Mouse (Mus musculus) heart, postnatal 10 days (tissue): ENCODE measurements at regions not wholly inside any gene's neighbourhood (a gene's known extent, or its start where the extent isn't known, plus 50 kb on each side); places are given as distances from the start of the nearest gene placed in this dataset.
A peak's percentile ranks its signal among the peaks of the same experiment; 100 is the strongest.

Experiments
- DNase-seq, 2 experiments: peaks; one replicate each; pipeline ENCODE4 v3.0.0; 2021
- intact Hi-C: fragments of 180-260 bp; cut with DNase I; formaldehyde crosslinking; loops from one replicate; pipeline ENCODE4 v1.15.1; 2025

- DNase-seq, result no peak
- intact Hi-C loops, result no loop called here
Measured at GRCm38 (mm10) chr1:69470614-69471250, 216.3 kb downstream of the Ikzf2 start.

- intact Hi-C loops, result no loop called here
- no peak for DNase-seq
Measured at GRCm38 (mm10) chr1:69469158-69469901, 217.7 kb downstream of the Ikzf2 start.

GRCm38 (mm10) chr1:69466534-69467275 is 220.3 kb downstream of the Ikzf2 start:
- intact Hi-C loops, result no loop called here
- peak in 1 of 2 experiments; percentile 11 for DNase-seq

GRCm38 (mm10) chr1:69461191-69461590 is 225.9 kb downstream of the Ikzf2 start:
- DNase-seq, result no peak
- intact Hi-C loops, result no loop called here

- DNase-seq, result no peak
Measured at GRCm38 (mm10) chr1:69459899-69460298, 227.1 kb downstream of the Ikzf2 start.

GRCm38 (mm10) chr1:69457471-69457870 is 229.6 kb downstream of the Ikzf2 start:
- intact Hi-C loops, result no loop called here
- no peak for DNase-seq

More at GRCm38 (mm10) chr1:69459899-69460298, 227.1 kb downstream of the Ikzf2 start:
- intact Hi-C loops, result no loop called here

GRCm38 (mm10) chr1:69453991-69454390 is 233.1 kb downstream of the Ikzf2 start:
- DNase-seq, result no peak
- intact Hi-C loops, result no loop called here

- intact Hi-C loops, result no loop called here
- DNase-seq, result no peak
Measured at GRCm38 (mm10) chr1:69452910-69453309, 234.1 kb downstream of the Ikzf2 start.

- DNase-seq, result no peak
- intact Hi-C loops, result no loop called here
Measured at GRCm38 (mm10) chr1:69450455-69450854, 236.6 kb downstream of the Ikzf2 start.

- intact Hi-C loops, result no loop called here
Measured at GRCm38 (mm10) chr1:69447276-69447675, 239.8 kb downstream of the Ikzf2 start.

GRCm38 (mm10) chr1:69444722-69445121 is 242.3 kb downstream of the Ikzf2 start:
- intact Hi-C loops, result no loop called here
- no peak for DNase-seq

More at GRCm38 (mm10) chr1:69447276-69447675, 239.8 kb downstream of the Ikzf2 start:
- no peak for DNase-seq

GRCm38 (mm10) chr1:69443466-69443865 is 243.6 kb downstream of the Ikzf2 start:
- intact Hi-C loops, result no loop called here
- DNase-seq, result no peak

GRCm38 (mm10) chr1:69440564-69441334 is 246.3 kb downstream of the Ikzf2 start:
- no peak for DNase-seq
- intact Hi-C loops, result no loop called here

GRCm38 (mm10) chr1:69437042-69437441 is 250.0 kb downstream of the Ikzf2 start:
- intact Hi-C loops, result no loop called here
- DNase-seq, result no peak

- DNase-seq, result peak in 1 of 2 experiments; percentile 3
Measured at GRCm38 (mm10) chr1:69433655-69434357, 253.2 kb downstream of the Ikzf2 start.

GRCm38 (mm10) chr1:69430683-69431407 is 256.2 kb downstream of the Ikzf2 start:
- intact Hi-C loops, result no loop called here
- DNase-seq, result no peak

More at GRCm38 (mm10) chr1:69433655-69434357, 253.2 kb downstream of the Ikzf2 start:
- intact Hi-C loops, result no loop called here

GRCm38 (mm10) chr1:69429632-69430031 is 257.4 kb downstream of the Ikzf2 start:
- intact Hi-C loops, result no loop called here
- DNase-seq, result no peak

- DNase-seq, result no peak
- intact Hi-C loops, result no loop called here
Measured at GRCm38 (mm10) chr1:69397676-69398075, 289.4 kb downstream of the Ikzf2 start.

GRCm38 (mm10) chr1:69382374-69382773 is 274.5 kb upstream of the Erbb4 start:
- intact Hi-C loops, result no loop called here
- DNase-seq, result no peak
